Mouse (Mus musculus) limb, embryonic 15.5 days (tissue): Measurements from ENCODE around the gene BC028528. TPM values are rescaled to one million over a fixed set of nuclear protein-coding genes. Genes with fewer than 3 reads are reported as not detected.
A peak's percentile ranks its signal among the peaks of the same experiment; 100 is the strongest.
"Not testable (repeated sequence)": the region's sequence is repeated elsewhere in the genome, so short reads cannot be mapped to it uniquely, and the experiment has no call there.

Experiments
- ATAC-seq: fragments of 200-750 bp; cut with Nextera tagmentation; 2 replicates; pipeline ENCODE4 v1.8.0; 2017; ENCODE audit warnings: low read depth, moderate TSS enrichment; ENCODE audit not compliant: insufficient number of reproducible peaks, low FRiP score, low TSS enrichment
- H3K27ac ChIP-seq: fragments of 300-500 bp; sonication (generic); 2 replicates; pipeline ENCODE4 v1.5.1; 2015; ENCODE audit warnings: moderate library complexity, mild to moderate bottlenecking, inconsistent platforms
- H3K27me3 ChIP-seq: fragments of 300-500 bp; sonication (generic); 2 replicates; pipeline ENCODE4 v1.6.1; 2015; ENCODE audit warnings: inconsistent platforms
- H3K36me3 ChIP-seq: fragments of 300-500 bp; sonication (generic); 2 replicates; pipeline ENCODE4 v1.6.1; 2015; ENCODE audit warnings: inconsistent platforms
- H3K4me1 ChIP-seq: fragments of 300-500 bp; sonication (generic); 2 replicates; pipeline ENCODE4 v1.6.1; 2015; ENCODE audit warnings: inconsistent platforms
- H3K4me2 ChIP-seq: fragments of 300-500 bp; sonication (generic); 2 replicates; pipeline ENCODE4 v1.6.1; 2015; ENCODE audit warnings: mild to moderate bottlenecking, inconsistent platforms
- H3K4me3 ChIP-seq: fragments of 300-500 bp; sonication (generic); 2 replicates; pipeline ENCODE4 v1.5.1; 2015; ENCODE audit warnings: mild to moderate bottlenecking, inconsistent platforms
- H3K9ac ChIP-seq: fragments of 300-500 bp; sonication (generic); 2 replicates; pipeline ENCODE4 v1.6.1; 2015; ENCODE audit warnings: inconsistent platforms
- H3K9me3 ChIP-seq: fragments of 300-500 bp; sonication (generic); 2 replicates; pipeline ENCODE4 v1.6.1; 2016; ENCODE audit warnings: inconsistent platforms
- WGBS: fragments of 180-500 bp; shearing (Covaris S2); methylation state at CpG from one replicate; pipeline ENCODE4 v1.1.7; 2015; 5-methylcytosine and 5-hydroxymethylcytosine counted together
- polyA plus RNA-seq: library from polyadenylated mRNA; unstranded; fragments of >200 nt; fragmentation: Nextera tagmentation; extraction: Ambion mirVana; gene quantifications from 2 replicates; pipeline ENCODE4 v1.2.1, GENCODE M21; 2015

The BC028528 gene
- polyA plus RNA-seq, 1 experiment from 2014 or later: 24.9 TPM

GRCm38 (mm10) chr3:95905146-95905939 is 13.5 kb upstream of the BC028528 start:
- WGBS: 0% methylated on average over 18 of the region's 18 CpGs
- no peak for ATAC-seq
- Histone ChIP-seq H3K9me3 (no peaks in the 10 kb centered on the region), H3K4me2 (peak overlapping the region; percentile 78), H3K9ac (peak overlapping the region; percentile 7; the same call in 1 of the 2 replicates), H3K4me3 (peak overlapping the region; percentile 38), H3K27ac (no peak overlapping the region), H3K27me3 (0 out of 2 replicates have a peak, but pooled peaks cover 4% of the 10 kb centered on the region), H3K4me1 (peaks cover 36% of the 10 kb centered on the region), H3K36me3 (no peaks in the 10 kb centered on the region)

GRCm38 (mm10) chr3:95904568-95904967 is 12.8 kb upstream of the BC028528 start, which contains the start of gene Car14:
Car14 (minus strand) TSS chr3:95904691.
- no peak within 1 kb of the TSS for H3K27ac ChIP-seq
- ATAC-seq: no peak
- 1% methylated on average over 15 of the region's 15 CpGs for WGBS

GRCm38 (mm10) chr3:95903753-95904502 is 12.1 kb upstream of the BC028528 start:
- Histone ChIP-seq H3K27me3 (0 out of 2 replicates have a peak, but pooled peaks cover 4% of the 10 kb centered on the region), H3K4me3 (peak overlapping the region; percentile 38), H3K9me3 (no peaks in the 10 kb centered on the region), H3K4me1 (peaks cover 36% of the 10 kb centered on the region), H3K36me3 (no peaks in the 10 kb centered on the region), H3K4me2 (peak overlapping the region; percentile 78), H3K9ac (peak overlapping the region; percentile 26; the same call in 1 of the 2 replicates), H3K27ac (no peak overlapping the region)
- no peak for ATAC-seq
- WGBS: 4% methylated on average over 15 of the region's 15 CpGs

More at GRCm38 (mm10) chr3:95904568-95904967, 12.8 kb upstream of the BC028528 start, which contains the start of gene Car14:
- Histone ChIP-seq H3K4me2 (peak within 1 kb of the TSS; percentile 78), H3K4me3 (peak within 1 kb of the TSS; percentile 38), H3K4me1 (peaks cover 36% of the 10 kb centered on the region), H3K9me3 (no peaks in the 10 kb centered on the region), H3K36me3 (no peaks in the 10 kb centered on the region), H3K9ac (peak within 1 kb of the TSS; percentile 26; the same call in 1 of the 2 replicates), H3K27me3 (0 out of 2 replicates have a peak, but pooled peaks cover 4% of the 10 kb centered on the region)

- Histone ChIP-seq H3K27me3 (0 out of 2 replicates have a peak, but pooled peaks cover 4% of the 10 kb centered on the region), H3K4me3 (no peak overlapping the region), H3K4me1 (peaks cover 36% of the 10 kb centered on the region), H3K9me3 (no peaks in the 10 kb centered on the region), H3K36me3 (peaks cover 9% of the 10 kb centered on the region), H3K4me2 (no peak overlapping the region), H3K9ac (no peak overlapping the region), H3K27ac (no peak overlapping the region)
- WGBS: 32% methylated on average over 6 of the region's 6 CpGs
- ATAC-seq: no peak
These were observed 10.8 kb upstream of the BC028528 start for GRCm38 (mm10) chr3:95902643-95903042.

- Histone ChIP-seq H3K4me3 (no peak overlapping the region), H3K4me2 (no peak overlapping the region), H3K4me1 (peaks cover 36% of the 10 kb centered on the region), H3K9ac (no peak overlapping the region), H3K9me3 (no peaks in the 10 kb centered on the region), H3K36me3 (peaks cover 13% of the 10 kb centered on the region), H3K27ac (no peak overlapping the region), H3K27me3 (0 out of 2 replicates have a peak, but pooled peaks cover 4% of the 10 kb centered on the region)
- no peak for ATAC-seq
These were observed 10.5 kb upstream of the BC028528 start for GRCm38 (mm10) chr3:95902373-95902625.

GRCm38 (mm10) chr3:95901616-95902372 is 10.0 kb upstream of the BC028528 start:
- Histone ChIP-seq H3K9ac (no peak overlapping the region), H3K27ac (no peak overlapping the region), H3K4me1 (peaks cover 36% of the 10 kb centered on the region), H3K36me3 (peaks cover 13% of the 10 kb centered on the region), H3K4me2 (no peak overlapping the region), H3K4me3 (no peak overlapping the region), H3K27me3 (0 out of 2 replicates have a peak, but pooled peaks cover 4% of the 10 kb centered on the region), H3K9me3 (no peaks in the 10 kb centered on the region)
- WGBS: 54% methylated on average over 9 of the region's 9 CpGs
- no peak for ATAC-seq

- 67% methylated on average over 13 of the region's 13 CpGs for WGBS
These were observed 8.2 kb upstream of the BC028528 start for GRCm38 (mm10) chr3:95899800-95900524.

GRCm38 (mm10) chr3:95895501-95895900 is 3.7 kb upstream of the BC028528 start:
- not testable (repeated sequence) for H3K9me3 ChIP-seq, H3K4me3 ChIP-seq, ATAC-seq, H3K27ac ChIP-seq, H3K9ac ChIP-seq, H3K4me2 ChIP-seq, H3K27me3 ChIP-seq
- 79% methylated on average over 7 of the region's 7 CpGs for WGBS
- H3K4me1 ChIP-seq: peaks cover 28% of the 10 kb centered on the region
- H3K36me3 ChIP-seq: peaks cover 16% of the 10 kb centered on the region

More at GRCm38 (mm10) chr3:95899800-95900524, 8.2 kb upstream of the BC028528 start:
- H3K4me3 ChIP-seq: no peak overlapping the region
- H3K9ac ChIP-seq: no peak overlapping the region
- H3K27ac ChIP-seq: no peak overlapping the region
- H3K4me2 ChIP-seq: no peak overlapping the region
- peaks cover 23% of the 10 kb centered on the region for H3K4me1 ChIP-seq
- peaks cover 16% of the 10 kb centered on the region for H3K36me3 ChIP-seq
- ATAC-seq: no peak
- 0 out of 2 replicates have a peak, but pooled peaks cover 4% of the 10 kb centered on the region for H3K27me3 ChIP-seq
- no peaks in the 10 kb centered on the region for H3K9me3 ChIP-seq

GRCm38 (mm10) chr3:95894317-95895160 is 2.7 kb upstream of the BC028528 start:
- no peak for ATAC-seq
- WGBS: 6% methylated on average over 16 of the region's 16 CpGs
- peak overlapping the region; percentile 77 for H3K27ac ChIP-seq
- peak overlapping the region; percentile 26 for H3K9ac ChIP-seq
- H3K4me3 ChIP-seq: peak overlapping the region; percentile 65
- H3K27me3 ChIP-seq: no peaks in the 10 kb centered on the region
- peaks cover 30% of the 10 kb centered on the region for H3K4me1 ChIP-seq
- peak overlapping the region; percentile 45 for H3K4me2 ChIP-seq
- peaks cover 16% of the 10 kb centered on the region for H3K36me3 ChIP-seq
- H3K9me3 ChIP-seq: no peaks in the 10 kb centered on the region

GRCm38 (mm10) chr3:95893606-95894316 is 2.0 kb upstream of the BC028528 start, which contains the start of gene Aph1a:
Aph1a (plus strand) TSS chr3:95893969.
- H3K27me3 ChIP-seq, H3K9me3 ChIP-seq: not testable (repeated sequence)
- under 1% methylated on average over 26 of the region's 43 CpGs for WGBS
- peak within 1 kb of the TSS; percentile 80 for H3K27ac ChIP-seq
- peak within 1 kb of the TSS; percentile 65 for H3K4me3 ChIP-seq
- peak; percentile 98 for ATAC-seq
- H3K36me3 ChIP-seq: peaks cover 16% of the 10 kb centered on the region
- peak within 1 kb of the TSS; percentile 26 for H3K9ac ChIP-seq
- H3K4me1 ChIP-seq: peaks cover 30% of the 10 kb centered on the region
- peak within 1 kb of the TSS; percentile 57 for H3K4me2 ChIP-seq
